Mouse (Mus musculus) T-helper 1 cell (primary cell): ENCODE data around the gene Nle1.

Source experiments
- in situ Hi-C: fragments of 300-600 bp; cut with MboI, MseI; formaldehyde crosslinking; loops from one replicate; pipeline ENCODE4 v1.15.1; 2025; ENCODE audit warnings: high pct_unique_total_duplicates

The Nle1 gene

DNA sequence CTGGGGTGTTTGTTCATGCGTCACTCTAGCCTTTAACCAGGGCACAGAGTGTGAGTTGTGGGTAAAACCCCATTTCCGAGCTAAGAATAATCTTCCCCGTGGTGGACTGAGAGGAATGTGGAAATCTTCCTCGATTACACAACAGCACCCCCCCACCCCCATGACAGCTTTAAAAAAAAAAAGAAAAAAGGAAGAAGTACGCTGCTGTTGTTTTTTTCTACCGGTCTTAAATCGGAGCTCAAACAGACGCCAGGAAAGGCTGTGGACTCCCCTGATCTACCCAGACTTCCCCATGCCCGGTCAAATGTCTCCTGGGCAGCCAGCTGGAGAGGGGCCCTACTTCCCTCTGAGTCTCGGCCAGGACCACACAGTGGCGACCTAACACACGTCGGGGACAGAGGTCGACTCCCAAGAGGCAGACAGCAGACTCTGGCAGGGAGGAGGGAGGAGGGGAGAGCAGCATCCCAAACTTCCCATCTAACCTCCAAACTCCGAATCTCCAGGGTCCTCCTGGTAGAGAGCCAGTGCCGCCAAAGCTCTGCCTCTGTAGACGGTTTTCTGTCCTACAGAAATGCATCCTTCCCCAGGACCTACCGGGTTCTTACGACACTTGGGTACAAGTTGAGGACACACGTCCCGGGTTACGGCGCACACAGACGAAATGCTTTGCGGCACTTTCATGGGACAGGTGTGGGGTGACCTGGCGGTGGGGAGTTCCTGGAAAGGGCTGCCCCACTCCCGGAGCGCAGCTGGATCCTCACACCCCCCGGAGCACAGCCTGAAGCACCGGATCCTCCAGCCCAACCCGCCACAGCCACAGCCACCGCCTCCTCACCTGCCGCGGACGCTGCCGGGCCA is 37.8 kb downstream of the Nle1 start:
- in situ Hi-C loops: no loop called here

- in situ Hi-C loops: no loop called here
Measured at GRCm38 (mm10) chr11:82869506-82870172, 38.6 kb downstream of the Nle1 start.

DNA sequence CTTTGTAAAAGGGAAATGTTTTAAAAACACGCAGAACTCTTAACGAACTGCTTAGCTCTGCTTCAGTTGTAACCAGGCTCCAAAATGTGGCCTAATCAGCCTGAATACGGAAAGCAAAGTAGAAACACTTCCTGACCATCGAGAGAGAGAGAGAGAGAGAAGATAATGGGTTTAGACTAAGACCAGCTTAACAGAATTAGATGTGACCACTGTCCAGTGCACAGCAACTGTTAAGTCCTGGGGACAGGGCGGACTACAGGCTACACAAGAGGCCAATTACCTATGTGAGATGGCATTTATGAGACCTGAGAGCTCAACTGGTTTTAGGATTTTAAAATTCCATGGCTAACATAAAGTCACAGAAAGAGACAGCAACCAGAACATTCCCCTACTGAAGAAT is 40.3 kb downstream of the Nle1 start:
- in situ Hi-C loops: no loop called here

GRCm38 (mm10) chr11:82866850-82867564 is 41.2 kb downstream of the Nle1 start:
- in situ Hi-C loops: no loop called here

DNA sequence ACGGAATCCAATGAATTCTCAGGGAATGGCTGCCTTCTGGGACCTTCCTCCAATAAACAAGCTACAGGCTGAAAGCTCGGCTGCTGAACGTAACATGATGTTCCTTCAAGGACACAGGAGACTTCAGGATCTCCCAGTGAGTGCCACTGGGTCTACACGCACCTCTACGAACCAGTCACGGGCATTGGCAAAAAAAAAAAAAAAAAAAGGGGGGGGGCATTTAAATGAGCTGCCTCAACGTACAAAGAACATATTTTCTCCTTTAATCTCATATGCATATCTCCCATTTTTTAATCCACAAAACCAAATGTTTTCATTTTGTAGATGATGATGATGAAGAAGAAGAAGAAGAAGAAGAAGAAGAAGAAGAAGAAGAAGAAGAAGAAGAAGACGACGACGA is 42.3 kb downstream of the Nle1 start:
- in situ Hi-C loops: no loop called here

- in situ Hi-C loops: no loop called here
Measured at GRCm38 (mm10) chr11:82863488-82863931, 44.7 kb downstream of the Nle1 start.

- in situ Hi-C loops: no loop called here
Measured at GRCm38 (mm10) chr11:82863059-82863458, 45.2 kb downstream of the Nle1 start.

- in situ Hi-C loops: no loop called here
Measured at GRCm38 (mm10) chr11:82862638-82863037, 45.6 kb downstream of the Nle1 start.

- in situ Hi-C loops: no loop called here
Measured at GRCm38 (mm10) chr11:82861558-82861957, 46.7 kb downstream of the Nle1 start.

DNA sequence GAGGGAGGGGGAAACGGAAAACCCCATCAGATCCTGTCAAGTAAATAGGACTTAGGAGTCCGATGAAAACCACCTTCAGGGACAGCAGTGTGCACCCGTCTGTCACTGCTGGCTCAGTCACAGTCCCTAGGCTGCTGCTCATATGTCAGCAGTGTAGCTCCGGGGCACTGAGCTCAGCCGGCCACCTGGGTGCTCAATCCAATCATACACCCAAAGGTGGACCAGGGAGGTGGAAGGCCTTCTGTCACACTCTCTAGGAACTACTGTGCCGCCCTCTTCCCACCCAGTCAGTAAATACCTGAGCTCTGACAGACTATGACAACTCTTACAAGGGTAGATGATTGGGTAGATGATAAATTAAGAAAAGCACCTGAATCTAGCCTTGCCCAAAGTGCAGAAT is 47.5 kb downstream of the Nle1 start:
- in situ Hi-C loops: no loop called here

- in situ Hi-C loops: no loop called here
Measured at GRCm38 (mm10) chr11:82857307-82857848, 50.8 kb downstream of the Nle1 start.

- in situ Hi-C loops: no loop called here
Measured at GRCm38 (mm10) chr11:82856032-82856431, 52.2 kb downstream of the Nle1 start.

DNA sequence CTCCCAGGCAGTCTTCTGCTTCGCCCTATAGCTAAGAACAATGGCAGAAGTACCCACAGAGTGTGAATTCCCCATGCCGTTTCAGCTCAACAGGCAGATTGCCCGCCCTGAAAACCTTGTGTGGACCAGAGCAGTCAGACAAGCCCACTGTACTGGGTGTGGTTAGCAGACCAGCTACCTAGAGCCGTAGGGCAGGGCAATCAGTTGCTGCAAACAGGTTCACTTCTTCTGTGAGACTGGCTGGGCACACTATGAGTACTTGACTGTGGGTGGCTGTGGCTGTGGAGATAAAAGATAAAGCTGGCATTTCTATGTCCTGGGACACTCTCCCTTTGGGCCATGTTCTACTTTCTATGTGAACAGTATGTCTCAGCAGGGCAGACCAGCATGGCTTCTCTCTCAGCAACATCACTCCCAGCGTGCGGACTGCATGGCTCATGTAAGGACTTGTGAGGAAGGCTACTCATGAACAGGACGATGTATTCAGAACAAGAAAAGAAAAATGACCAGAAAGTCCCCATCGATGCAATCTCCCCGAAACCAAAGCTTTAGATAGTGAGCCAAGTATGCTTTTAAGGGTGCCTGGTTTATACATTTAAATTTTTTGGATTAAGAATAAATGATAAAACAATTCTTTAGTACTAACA is 52.8 kb downstream of the Nle1 start:
- in situ Hi-C loops: no loop called here

DNA sequence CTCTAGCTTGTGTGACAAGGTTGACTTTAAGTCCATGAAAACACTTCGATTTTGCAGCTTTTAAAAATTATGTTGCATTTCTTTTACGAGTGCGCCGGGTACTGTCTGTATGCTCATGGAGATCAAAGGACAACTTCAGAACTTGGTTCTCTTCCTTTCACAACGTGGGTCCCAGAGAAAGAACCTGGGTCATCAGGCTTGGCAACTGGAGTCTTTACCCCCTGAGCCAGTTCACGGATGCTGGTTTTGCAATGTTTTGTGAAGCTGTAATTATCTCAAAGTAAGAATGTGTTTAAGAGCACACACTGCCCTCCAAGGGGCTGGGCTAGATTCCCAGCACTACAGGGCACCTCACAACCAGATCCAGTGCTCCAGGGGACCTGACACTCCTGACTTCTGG is 54.1 kb downstream of the Nle1 start:
- in situ Hi-C loops: no loop called here

GRCm38 (mm10) chr11:82852958-82853357 is 55.3 kb downstream of the Nle1 start:
- in situ Hi-C loops: no loop called here

DNA sequence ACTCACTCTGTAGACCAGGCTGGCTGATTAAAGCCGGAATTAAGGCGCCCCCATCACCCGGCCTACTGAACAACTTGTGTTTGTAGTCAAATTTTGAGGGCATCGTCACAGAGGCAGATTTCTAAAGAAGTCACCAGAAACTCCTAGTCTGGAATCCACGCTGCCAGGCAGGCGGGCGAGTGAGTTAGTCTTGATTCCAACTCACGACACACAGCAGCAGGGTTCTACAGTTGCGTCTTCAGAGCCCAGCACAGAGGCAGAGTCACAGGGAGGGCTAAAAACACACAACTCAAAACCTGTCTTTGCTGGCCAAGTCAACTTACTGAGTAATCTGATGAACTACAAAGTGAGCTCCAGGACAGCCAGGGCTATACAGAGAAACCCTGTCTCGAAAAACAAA is 55.7 kb downstream of the Nle1 start:
- in situ Hi-C loops: no loop called here

- in situ Hi-C loops: no loop called here
Measured at GRCm38 (mm10) chr11:82852115-82852514, 56.1 kb downstream of the Nle1 start.
